Mouse (Mus musculus) left cerebral cortex, adult 2 months (tissue): Measurements from ENCODE around the gene Rapgefl1. TPM values are rescaled to one million over a fixed set of nuclear protein-coding genes. Genes with fewer than 3 reads are reported as not detected.

Experiments used
- DNase-seq, 2 experiments: peaks; one replicate each; pipeline ENCODE4 v3.0.0; 2021 to 2022; ENCODE audit warnings: low spot score in 2 of 2, mixed read lengths in 1 of 2; ENCODE audit errors: extremely low spot score in 1 of 2
- H3K27ac ChIP-seq: fragments of 200-600 bp; 2 replicates; pipeline ENCODE4 v1.8.1; 2022
- H3K4me3 ChIP-seq: fragments of 200-600 bp; 2 replicates; pipeline ENCODE4 v1.8.1; 2022
- CTCF ChIP-seq: fragments of 200-600 bp; IDR thresholded peaks from 2 replicates; pipeline ENCODE4 v1.8.1; 2022; ENCODE audit warnings: antibody characterized with exemption, mild to moderate bottlenecking, moderate library complexity
- intact Hi-C: fragments of 180-260 bp; cut with DNase I; formaldehyde crosslinking; loops from one replicate; pipeline ENCODE4 v1.15.1; 2025
- long read RNA-seq, 2 experiments: library from polyadenylated mRNA; stranded (forward); transcript quantifications; one replicate each; pipeline ENCODE4 v2.0.0; 2021; ENCODE audit warnings: borderline mapping rate in 2 of 2
- total RNA-seq, 2 experiments: library from RNA; stranded (reverse); gene quantifications; 2 replicates each; pipeline ENCODE4 v1.2.3; 2021

Rapgefl1 gene
- total RNA-seq, result 100 to 1,000 TPM; 144 to 153 TPM
- long read RNA-seq, experiment 1, full-length matches to known transcripts, result 111 of 144 reads
- long read RNA-seq, experiment 1, partial matches to known transcripts, result 25 of 144 reads
- long read RNA-seq, experiment 1, other reads (novel, unspliced or antisense), result 8 of 144 reads
- long read RNA-seq, experiment 2, full-length matches to known transcripts, result 111 of 142 reads
- long read RNA-seq, experiment 2, partial matches to known transcripts, result 27 of 142 reads
- long read RNA-seq, experiment 2, other reads (novel, unspliced or antisense), result 4 of 142 reads

- TF ChIP-seq CTCF, result no peak
- H3K27ac ChIP-seq, result peak within 1 kb of the TSS; percentile 94
- peak within 1 kb of the TSS; percentile 88 for H3K4me3 ChIP-seq
- peak; percentile 81 to 85 for DNase-seq
- intact Hi-C loops, result loop anchor here (5.0 kb wide), 1 partner anchor 39 kb away; the partner anchor contains the start of gene Msl1
Observed at GRCm38 (mm10) chr11:98836651-98837141, at the start of gene Rapgefl1. Gene Rapgefl1, plus strand, starts transcription at chr11:98836785.

- Histone ChIP-seq H3K27ac (peak overlapping the region; percentile 100), H3K4me3 (no peak overlapping the region)
- DNase-seq, result no peak
- intact Hi-C loops, result loop anchor here (1.0 to 5.0 kb wide), 5 partner anchors 14 to 120 kb away; partner anchors contain the start of genes Cdc6 and Thra
- no peak for TF ChIP-seq CTCF
Observed at GRCm38 (mm10) chr11:98787229-98787628, 49.4 kb upstream of the Rapgefl1 start.

GRCm38 (mm10) chr11:98787691-98788090 lies 48.9 kb upstream of the Rapgefl1 start:
- no peak overlapping the region for H3K4me3 ChIP-seq
- peak overlapping the region; percentile 100 for H3K27ac ChIP-seq
- peak; percentile 60 for TF ChIP-seq CTCF
- no peak for DNase-seq
- intact Hi-C loops, result loop anchor here (1.0 to 5.0 kb wide), 5 partner anchors 15 to 120 kb away; partner anchors contain the start of genes Cdc6 and Thra

- Histone ChIP-seq H3K4me3 (no peak overlapping the region), H3K27ac (peak overlapping the region; percentile 63)
- no peak for TF ChIP-seq CTCF
- intact Hi-C loops, result loop anchor here (5.0 kb wide), 1 partner anchor 119 kb away; the partner anchor contains the start of gene Cdc6
- no peak for DNase-seq
Observed at GRCm38 (mm10) chr11:98788139-98788538, 48.4 kb upstream of the Rapgefl1 start.

GRCm38 (mm10) chr11:98788550-98789218 lies 47.9 kb upstream of the Rapgefl1 start:
- DNase-seq, result peak; percentile 80 to 83
- TF ChIP-seq CTCF, result peak; percentile 62
- H3K4me3 ChIP-seq, result peak overlapping the region; percentile 43; the same call in 1 of the 2 replicates
- intact Hi-C loops, result loop anchor here (5.0 kb wide), 1 partner anchor 119 kb away; the partner anchor contains the start of gene Cdc6
- H3K27ac ChIP-seq, result peak overlapping the region; percentile 63

GRCm38 (mm10) chr11:98789219-98789807 lies 47.3 kb upstream of the Rapgefl1 start:
- H3K27ac ChIP-seq, result no peak overlapping the region
- DNase-seq, result peak in 1 of 2 experiments; percentile 20
- H3K4me3 ChIP-seq, result peak overlapping the region; percentile 43
- intact Hi-C loops, result loop anchor here (5.0 kb wide), 1 partner anchor 118 kb away; the partner anchor contains the start of gene Cdc6
- no peak for TF ChIP-seq CTCF

- intact Hi-C loops, result loop anchor here (5.0 kb wide), 1 partner anchor 117 kb away; the partner anchor contains the start of gene Cdc6
- no peak for TF ChIP-seq CTCF
- no peak overlapping the region for H3K27ac ChIP-seq
Observed at GRCm38 (mm10) chr11:98789824-98790223, 46.8 kb upstream of the Rapgefl1 start.

GRCm38 (mm10) chr11:98790631-98791205 lies 45.9 kb upstream of the Rapgefl1 start:
- H3K27ac ChIP-seq, result no peak overlapping the region
- intact Hi-C loops, result no loop called here
- no peak overlapping the region for H3K4me3 ChIP-seq
- no peak for DNase-seq
- TF ChIP-seq CTCF, result no peak

More at GRCm38 (mm10) chr11:98789824-98790223, 46.8 kb upstream of the Rapgefl1 start:
- no peak overlapping the region; the same call in 1 of the 2 replicates for H3K4me3 ChIP-seq
- DNase-seq, result no peak

- TF ChIP-seq CTCF, result no peak
- Histone ChIP-seq H3K27ac (no peak overlapping the region), H3K4me3 (no peak overlapping the region)
- DNase-seq, result no peak
- intact Hi-C loops, result no loop called here
Observed at GRCm38 (mm10) chr11:98791448-98791847, 45.1 kb upstream of the Rapgefl1 start.

GRCm38 (mm10) chr11:98792081-98792480 lies 44.5 kb upstream of the Rapgefl1 start:
- intact Hi-C loops, result no loop called here
- no peak for TF ChIP-seq CTCF
- no peak for DNase-seq

GRCm38 (mm10) chr11:98794469-98795014 lies 42.0 kb upstream of the Rapgefl1 start:
- intact Hi-C loops, result loop anchor here (5.0 kb wide), 1 partner anchor 43 kb away; the partner anchor contains the start of gene Rapgefl1
- Histone ChIP-seq H3K4me3 (peak overlapping the region; percentile 79), H3K27ac (peak overlapping the region; percentile 99)
- DNase-seq, result peak in 1 of 2 experiments; percentile 76
- TF ChIP-seq CTCF, result peak; percentile 49

More at GRCm38 (mm10) chr11:98792081-98792480, 44.5 kb upstream of the Rapgefl1 start:
- no peak overlapping the region for H3K27ac ChIP-seq
- H3K4me3 ChIP-seq, result no peak overlapping the region
